Mouse (Mus musculus) fat pad, adult 2 months (tissue): ENCODE data around the gene Zfyve9.
"Not testable (repeated sequence)": the region's sequence is repeated elsewhere in the genome, so short reads cannot be mapped to it uniquely, and the experiment has no call there.

Experiments used
- DNase-seq: peaks from one replicate; pipeline ENCODE4 v3.0.0-alpha.2; 2011; ENCODE audit warnings: low read depth, low spot score; ENCODE audit errors: extremely low read depth

The Zfyve9 gene

DNA sequence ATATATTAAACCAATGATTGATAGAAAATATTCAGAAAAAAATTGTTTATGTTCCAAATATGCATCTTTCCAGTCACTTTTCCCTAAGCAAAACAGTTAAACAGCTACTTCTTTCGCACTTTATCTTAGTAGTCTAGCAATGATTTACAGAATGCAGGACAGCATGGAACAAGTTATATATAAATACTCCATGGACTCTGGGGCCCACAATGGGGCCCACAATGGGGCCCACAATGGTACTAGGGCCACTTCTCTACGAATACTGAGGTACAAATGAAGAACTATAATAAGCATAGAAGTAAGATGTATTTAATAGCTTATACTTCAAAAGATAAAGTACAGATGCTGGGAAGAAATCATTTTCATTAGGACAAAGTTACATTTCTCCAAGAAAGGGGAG lies 56.5 kb downstream of the Zfyve9 start:
- DNase-seq = no peak

DNA sequence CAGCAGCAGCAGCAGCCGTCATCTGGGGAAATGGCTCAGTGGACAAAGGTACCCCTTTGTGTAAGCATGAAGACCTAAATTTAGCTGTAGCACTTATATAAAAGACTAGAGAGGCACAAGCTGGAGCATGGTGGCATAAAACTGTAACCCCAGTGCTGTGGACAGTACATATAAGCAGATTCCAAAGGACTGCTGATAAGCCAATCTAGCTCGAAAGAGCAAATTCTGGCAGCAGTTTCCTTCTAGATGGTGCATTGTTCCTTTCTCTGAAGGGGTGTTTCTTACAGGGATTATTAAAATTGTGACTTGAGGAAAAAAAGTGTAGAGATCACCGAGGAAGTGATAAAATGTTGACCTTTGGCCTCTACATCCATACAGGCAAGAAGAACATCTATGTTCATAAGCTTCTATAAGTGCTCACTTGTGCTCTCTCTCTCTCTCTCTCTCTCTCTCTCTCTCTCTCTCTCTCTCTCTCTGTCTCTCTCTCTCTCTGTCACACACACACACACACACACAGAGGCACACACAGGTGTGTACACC lies 59.3 kb downstream of the Zfyve9 start:
- DNase-seq = no peak

DNA sequence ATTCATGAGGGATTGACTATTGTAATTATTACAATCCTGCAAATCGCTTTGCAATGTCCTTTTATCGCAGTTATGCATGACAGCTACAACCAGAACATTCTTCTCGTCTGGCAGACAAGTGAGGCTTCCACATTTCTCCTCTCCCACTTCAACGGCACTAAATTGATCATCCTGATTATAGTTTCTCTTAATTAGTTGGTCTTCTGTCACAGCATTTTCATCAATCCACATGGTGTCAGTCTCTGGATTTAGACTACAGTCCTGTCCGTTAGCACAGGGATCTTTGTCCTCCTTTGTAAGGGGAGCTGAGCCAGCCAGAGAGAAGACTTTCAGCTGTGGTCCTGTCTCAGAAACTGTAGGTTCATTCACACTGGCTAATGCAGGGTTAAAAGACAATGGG lies 61.2 kb downstream of the Zfyve9 start, which contains the start of gene 3110021N24Rik:
3110021N24Rik (plus strand) TSS at position 301 of the 400 bp plus-strand sequence.
- DNase-seq = no peak

GRCm38 (mm10) chr4:108708209-108708608 lies 72.4 kb downstream of the Zfyve9 start:
- no peak for DNase-seq

- DNase-seq = no peak
Observed at GRCm38 (mm10) chr4:108696934-108697333, 83.7 kb downstream of the Zfyve9 start.

- no peak for DNase-seq
Observed at GRCm38 (mm10) chr4:108691469-108691868, 89.1 kb downstream of the Zfyve9 start.

DNA sequence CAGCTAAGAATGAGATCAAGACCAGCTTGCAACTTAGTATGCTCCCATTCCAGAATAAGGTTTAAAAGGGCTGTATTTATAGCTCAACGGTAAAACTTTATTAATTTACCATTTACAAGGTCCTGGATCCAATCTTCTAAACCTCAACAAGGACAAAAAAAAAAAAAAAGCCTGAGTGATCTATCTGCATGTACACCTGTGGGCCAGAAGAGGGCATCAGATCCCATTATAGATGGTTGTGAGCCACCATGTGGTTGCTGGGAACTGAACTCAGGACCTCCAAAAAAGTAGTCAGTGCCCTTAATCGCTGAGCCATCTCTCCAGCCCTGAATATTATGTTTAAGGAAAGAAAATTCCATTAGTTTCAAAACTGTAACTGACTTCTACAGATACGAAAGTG lies 90.1 kb downstream of the Zfyve9 start:
- DNase-seq = no peak

GRCm38 (mm10) chr4:108687098-108687497 lies 93.5 kb downstream of the Zfyve9 start:
- not testable (repeated sequence) for DNase-seq

DNA sequence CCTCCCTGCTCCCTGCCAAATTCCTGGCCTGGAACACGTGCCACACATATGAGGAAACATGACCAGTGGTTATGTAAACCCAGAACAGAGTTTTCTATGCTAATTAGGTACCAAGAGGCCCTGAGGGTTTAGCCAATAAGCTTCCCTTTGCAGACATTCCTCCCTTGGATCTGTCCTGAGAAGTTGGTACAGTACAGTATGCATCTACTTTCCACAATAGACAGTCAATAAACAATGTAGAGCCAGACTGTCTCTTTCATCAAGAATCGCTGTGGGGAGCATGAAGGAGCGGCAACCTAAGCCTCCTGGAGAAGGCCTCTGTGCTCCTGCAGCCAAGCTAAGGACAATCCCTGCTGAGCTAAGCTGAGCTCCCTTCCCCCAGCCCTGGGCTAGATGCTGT lies 94.4 kb downstream of the Zfyve9 start:
- no peak for DNase-seq

DNA sequence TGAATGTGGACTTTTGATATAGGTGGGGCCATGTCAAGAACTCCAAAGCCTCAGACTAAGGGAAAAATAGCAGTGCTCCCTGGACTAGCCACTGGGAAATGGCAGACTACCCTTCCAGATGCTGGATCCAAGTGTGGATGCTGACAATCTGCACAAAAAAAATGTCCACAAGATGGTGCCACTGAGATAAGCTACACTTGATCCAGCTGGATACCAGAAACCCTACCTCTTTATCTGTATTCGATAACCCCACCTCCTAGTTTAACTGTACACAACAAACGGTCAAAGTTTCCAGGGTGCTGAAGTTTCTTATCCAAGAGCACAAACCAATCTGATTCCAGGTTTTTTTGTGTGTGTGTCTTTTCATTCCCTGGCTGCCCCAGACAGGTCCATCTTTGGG lies 116.2 kb downstream of the Zfyve9 start:
- no peak for DNase-seq

DNA sequence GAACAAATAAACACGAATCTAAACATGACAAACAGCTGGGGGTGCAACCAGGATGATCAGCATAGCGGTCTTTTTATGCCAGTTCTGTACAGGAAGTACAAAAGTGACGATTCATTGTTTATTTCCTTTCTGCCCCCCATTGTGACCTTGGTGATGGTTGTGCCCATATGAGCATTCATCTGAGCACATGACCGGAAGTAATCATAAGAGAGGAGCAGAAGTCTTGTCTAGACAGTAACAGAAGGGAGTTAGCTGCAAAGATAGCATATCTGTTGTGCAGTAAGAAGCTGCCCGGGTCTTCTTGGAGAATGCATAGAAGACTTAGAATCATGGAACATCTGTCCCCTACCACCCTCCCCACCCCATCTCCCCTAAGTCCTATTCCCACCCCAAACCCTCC lies 141.8 kb downstream of the Zfyve9 start:
- DNase-seq = no peak

- DNase-seq = no peak
Observed at GRCm38 (mm10) chr4:108637721-108638120, 142.9 kb downstream of the Zfyve9 start.

GRCm38 (mm10) chr4:108635101-108635500 lies 145.5 kb downstream of the Zfyve9 start:
- DNase-seq = no peak

DNA sequence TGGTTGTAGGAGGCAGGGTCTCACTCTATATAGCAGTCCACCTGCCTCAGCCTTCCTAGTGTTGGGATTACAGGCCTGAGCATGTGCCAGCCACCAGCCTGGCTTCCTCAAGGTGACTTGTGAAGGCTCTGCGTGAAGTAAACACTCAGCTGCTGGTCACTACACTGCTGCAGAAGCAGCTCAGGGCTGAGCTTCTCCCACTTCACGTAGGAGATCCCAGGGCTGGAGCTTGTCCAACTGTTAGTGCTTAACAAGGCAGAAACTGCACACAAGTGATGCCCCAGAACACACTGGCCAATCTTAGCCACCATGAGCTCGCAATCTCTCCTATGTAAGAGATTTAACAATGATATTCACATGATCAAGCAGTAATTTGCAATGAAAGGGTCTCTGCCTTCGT lies 145.9 kb downstream of the Zfyve9 start:
- no peak for DNase-seq

- DNase-seq = no peak
Observed at GRCm38 (mm10) chr4:108633703-108634102, 146.9 kb downstream of the Zfyve9 start.

- DNase-seq = no peak
Observed at GRCm38 (mm10) chr4:108631616-108632015, 149.0 kb downstream of the Zfyve9 start.

GRCm38 (mm10) chr4:108630096-108630495 lies 150.5 kb downstream of the Zfyve9 start:
- no peak for DNase-seq

DNA sequence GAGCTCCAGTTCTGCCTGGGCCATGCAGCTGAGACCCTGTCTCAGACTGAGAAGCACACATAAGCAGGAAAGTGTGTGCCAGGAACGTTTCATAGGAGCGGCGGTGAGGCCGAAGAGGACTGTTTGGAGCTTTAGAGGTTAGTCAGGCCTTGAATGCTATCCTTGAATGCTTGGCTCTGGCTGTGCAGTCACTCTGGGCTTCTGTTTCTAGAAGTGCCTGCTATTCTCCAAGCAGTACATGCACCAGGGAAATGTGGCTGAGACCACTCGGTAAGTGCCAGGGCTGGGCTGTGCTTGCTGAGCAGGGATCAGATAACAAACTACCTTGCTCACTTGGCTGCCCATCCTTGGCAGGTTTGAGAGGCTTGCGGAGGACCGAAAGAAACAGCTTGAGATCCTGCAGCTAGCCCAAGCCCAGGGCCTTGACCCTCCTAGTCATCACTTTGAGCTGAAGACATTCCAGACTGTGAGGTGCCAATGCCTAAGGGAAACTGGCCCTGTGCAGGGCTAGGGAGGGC lies 151.2 kb downstream of the Zfyve9 start:
- DNase-seq = no peak

- DNase-seq = no peak
Observed at GRCm38 (mm10) chr4:108627066-108627465, 153.5 kb downstream of the Zfyve9 start.

DNA sequence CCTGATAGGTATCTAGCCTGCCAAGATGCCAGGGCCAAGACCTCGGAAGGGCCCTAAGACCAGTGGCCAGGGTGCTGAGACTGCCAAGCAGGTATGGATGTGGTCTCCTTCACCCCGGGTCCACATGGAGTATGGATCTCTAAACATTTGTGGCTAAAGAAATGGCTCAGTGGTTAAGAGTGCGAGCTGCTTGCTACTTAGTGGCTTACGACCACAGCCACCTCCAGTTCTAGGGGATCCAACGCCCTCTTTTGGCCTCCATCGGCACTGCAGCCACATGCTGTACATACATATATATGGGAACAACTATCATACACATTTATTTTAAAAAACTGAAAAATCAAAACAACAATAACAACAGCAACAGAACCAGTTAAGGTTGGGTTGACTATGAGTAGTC lies 159.1 kb downstream of the Zfyve9 start:
- no peak for DNase-seq

GRCm38 (mm10) chr4:108620536-108620935 lies 160.1 kb downstream of the Zfyve9 start:
- DNase-seq = no peak

GRCm38 (mm10) chr4:108619587-108620341 lies 160.8 kb downstream of the Zfyve9 start, which contains the start of gene Cc2d1b:
Cc2d1b (plus strand) TSS chr4:108619940.
- peak; percentile 54 for DNase-seq
